28 mouse cellular contexts compared by ENCODE assay signal in genomic region chr14:47826545-47826944, GRCm38 (mm10).
DNase-seq lines count a peak whose midpoint lies in the region; ATAC-seq and TF ChIP-seq lines count a peak whose summit lies in the region.
"Had no signal": no experiment of that assay in that cellular context is flagged by ENCODE, and none has a peak within 500 bp of the region (broad histone marks: within the 10 kb centered on the region; RNA-seq: fewer than 3 reads in every experiment).

No protein-coding gene starts in this region.

- no peak for DNase-seq in hindbrain, embryonic 14.5 days (ENCODE audit: low spot score)
- peak; percentile 69 for DNase-seq in lung, embryonic 14.5 days
- DNase-seq in lung, postnatal 25 days (ENCODE audit: low spot score) = no peak
- DNase-seq in midbrain, postnatal 0 days (ENCODE audit: low spot score) = peak; percentile 11
- no peak for DNase-seq in midbrain, embryonic 11.5 days (ENCODE audit: low spot score, missing footprints)
- DNase-seq: adrenal gland, postnatal 14 days; cerebellum, adult 11 months; cerebellum, adult 9-10 months; cerebellum, postnatal 36 days; heart, postnatal 10 days; kidney, adult 11 months; kidney, postnatal 36 days; liver, postnatal 0 days; thymus, adult 2 months; thymus, postnatal 36 days had no signal

- WGBS in hindbrain, embryonic 16.5 days = 48% methylated on average over 4 of the region's 4 CpGs
- 52% methylated on average over 4 of the region's 4 CpGs for WGBS in hindbrain, embryonic 14.5 days
- 45% methylated on average over 4 of the region's 4 CpGs for WGBS in lung, embryonic 14.5 days
- WGBS in midbrain, postnatal 0 days = 64% methylated on average over 4 of the region's 4 CpGs
- 77% methylated on average over 4 of the region's 4 CpGs for WGBS in midbrain, embryonic 11.5 days
- WGBS in forebrain, embryonic 13.5 days = 69% methylated on average over 4 of the region's 4 CpGs

- H3K4me1 ChIP-seq in hindbrain, embryonic 16.5 days (ENCODE audit: control insufficient read depth, insufficient read depth, low read depth, low read length) = no peaks in the 10 kb centered on the region
- H3K4me1 ChIP-seq in hindbrain, embryonic 14.5 days (replicated peaks; ENCODE audit: control insufficient read depth, insufficient read depth, low read length) = no peaks in the 10 kb centered on the region
- 0 out of 2 replicates have a peak, but pooled peaks cover 3% of the 10 kb centered on the region for H3K4me1 ChIP-seq in lung, embryonic 14.5 days (ENCODE audit: insufficient read depth)
- no peaks in the 10 kb centered on the region for H3K4me1 ChIP-seq in midbrain, postnatal 0 days (ENCODE audit: insufficient read depth, low read length)
- no peaks in the 10 kb centered on the region for H3K4me1 ChIP-seq in midbrain, embryonic 11.5 days (ENCODE audit: control insufficient read depth, insufficient read depth, low read length)
- H3K4me1 ChIP-seq in forebrain, embryonic 13.5 days = no peaks in the 10 kb centered on the region
- H3K4me1 ChIP-seq: embryonic facial prominence, embryonic 12.5 days; forebrain, embryonic 10.5 days; heart, embryonic 13.5 days; hindbrain, embryonic 15.5 days; limb, embryonic 13.5 days; liver, embryonic 12.5 days; midbrain, embryonic 12.5 days had no signal

- H3K36me3 ChIP-seq in hindbrain, embryonic 16.5 days (ENCODE audit: control insufficient read depth, insufficient read depth, low read length) = no peaks in the 10 kb centered on the region
- no peaks in the 10 kb centered on the region for H3K36me3 ChIP-seq in hindbrain, embryonic 14.5 days (replicated peaks; ENCODE audit: control insufficient read depth, insufficient read depth)
- no peaks in the 10 kb centered on the region for H3K36me3 ChIP-seq in lung, embryonic 14.5 days (ENCODE audit: insufficient read depth)
- no peaks in the 10 kb centered on the region for H3K36me3 ChIP-seq in midbrain, postnatal 0 days (ENCODE audit: insufficient read depth, low read length)
- no peaks in the 10 kb centered on the region for H3K36me3 ChIP-seq in midbrain, embryonic 11.5 days (ENCODE audit: control insufficient read depth, insufficient read depth, low read length)
- no peaks in the 10 kb centered on the region for H3K36me3 ChIP-seq in forebrain, embryonic 13.5 days (ENCODE audit: poor library complexity, severe bottlenecking)
- H3K36me3 ChIP-seq: embryonic facial prominence, embryonic 12.5 days; forebrain, embryonic 10.5 days; heart, embryonic 13.5 days; hindbrain, embryonic 15.5 days; limb, embryonic 13.5 days; liver, embryonic 12.5 days; midbrain, embryonic 12.5 days; neural tube, embryonic 13.5 days had no signal

- H3K9ac ChIP-seq in hindbrain, embryonic 16.5 days (ENCODE audit: low read depth, low read length) = no peak overlapping the region
- no peak overlapping the region for H3K9ac ChIP-seq in hindbrain, embryonic 14.5 days
- no peak overlapping the region for H3K9ac ChIP-seq in lung, embryonic 14.5 days
- H3K9ac ChIP-seq in midbrain, postnatal 0 days (replicated peaks; ENCODE audit: low read length, poor library complexity, severe bottlenecking) = no peak overlapping the region
- H3K9ac ChIP-seq in midbrain, embryonic 11.5 days (ENCODE audit: low read length) = no peak overlapping the region
- H3K9ac ChIP-seq in forebrain, embryonic 13.5 days = no peak overlapping the region
- H3K9ac ChIP-seq: embryonic facial prominence, embryonic 12.5 days; heart, embryonic 13.5 days; hindbrain, embryonic 15.5 days; limb, embryonic 13.5 days; liver, embryonic 12.5 days; liver, postnatal 0 days; midbrain, embryonic 12.5 days; neural tube, embryonic 13.5 days had no signal

- H3K9me3 ChIP-seq in hindbrain, embryonic 16.5 days (ENCODE audit: control insufficient read depth, low read length) = no peaks in the 10 kb centered on the region
- no peaks in the 10 kb centered on the region for H3K9me3 ChIP-seq in hindbrain, embryonic 14.5 days (ENCODE audit: control insufficient read depth, low read length)
- H3K9me3 ChIP-seq in lung, embryonic 14.5 days (ENCODE audit: low read depth, low read length) = no peaks in the 10 kb centered on the region
- H3K9me3 ChIP-seq in midbrain, postnatal 0 days (ENCODE audit: low read length) = no peaks in the 10 kb centered on the region
- no peaks in the 10 kb centered on the region for H3K9me3 ChIP-seq in midbrain, embryonic 11.5 days (ENCODE audit: control insufficient read depth, low read length)
- no peaks in the 10 kb centered on the region for H3K9me3 ChIP-seq in forebrain, embryonic 13.5 days (replicated peaks)
- H3K9me3 ChIP-seq: embryonic facial prominence, embryonic 12.5 days; forebrain, embryonic 10.5 days; heart, embryonic 13.5 days; hindbrain, embryonic 15.5 days; limb, embryonic 13.5 days; liver, embryonic 12.5 days; midbrain, embryonic 12.5 days; neural tube, embryonic 13.5 days had no signal

- H3K4me3 ChIP-seq in hindbrain, embryonic 16.5 days (ENCODE audit: low read length) = no peak overlapping the region
- H3K4me3 ChIP-seq in hindbrain, embryonic 14.5 days (replicated peaks; ENCODE audit: low read length) = no peak overlapping the region
- no peak overlapping the region for H3K4me3 ChIP-seq in lung, embryonic 14.5 days (ENCODE audit: low read depth, low read length)
- H3K4me3 ChIP-seq in midbrain, postnatal 0 days (ENCODE audit: low read depth, low read length) = no peak overlapping the region
- no peak overlapping the region for H3K4me3 ChIP-seq in midbrain, embryonic 11.5 days (ENCODE audit: low read depth, low read length)
- H3K4me3 ChIP-seq in forebrain, embryonic 13.5 days = no peak overlapping the region
- H3K4me3 ChIP-seq: embryonic facial prominence, embryonic 12.5 days; forebrain, embryonic 10.5 days; heart, embryonic 13.5 days; hindbrain, embryonic 15.5 days; layer of hippocampus, adult 2 months; left cerebral cortex, adult 2 months; limb, embryonic 13.5 days; liver, embryonic 12.5 days; midbrain, embryonic 12.5 days; neural tube, embryonic 13.5 days had no signal

- TF ChIP-seq CTCF in lung, embryonic 14.5 days (IDR thresholded peaks at IDR 0.05; ENCODE audit: low read depth) = no peak
- TF ChIP-seq CTCF in midbrain, postnatal 0 days (IDR thresholded peaks at IDR 0.05) = no peak

- peak; percentile 27; the same call in 1 of the 2 replicates for ATAC-seq in hindbrain, embryonic 16.5 days
- no peak for ATAC-seq in hindbrain, embryonic 14.5 days (ENCODE audit: low FRiP score)
- 0 out of 2 replicates have a peak, but pooled peaks have one; percentile 36 for ATAC-seq in lung, embryonic 14.5 days (ENCODE audit: insufficient read depth)
- no peak for ATAC-seq in midbrain, postnatal 0 days (ENCODE audit: low FRiP score)
- no peak for ATAC-seq in midbrain, embryonic 11.5 days (ENCODE audit: low FRiP score)
- no peak for ATAC-seq in forebrain, embryonic 13.5 days
- ATAC-seq: forebrain, embryonic 16.5 days; liver, embryonic 12.5 days; liver, postnatal 0 days had no signal

- H3K27me3 ChIP-seq in hindbrain, embryonic 16.5 days (replicated peaks; ENCODE audit: control insufficient read depth, insufficient read depth, low read length) = no peaks in the 10 kb centered on the region
- no peaks in the 10 kb centered on the region for H3K27me3 ChIP-seq in hindbrain, embryonic 14.5 days (ENCODE audit: control insufficient read depth, insufficient read depth, low read length)
- H3K27me3 ChIP-seq in lung, embryonic 14.5 days (ENCODE audit: insufficient read depth, low read length) = no peaks in the 10 kb centered on the region
- no peaks in the 10 kb centered on the region for H3K27me3 ChIP-seq in midbrain, postnatal 0 days (ENCODE audit: insufficient read depth, low read length)
- no peaks in the 10 kb centered on the region for H3K27me3 ChIP-seq in midbrain, embryonic 11.5 days (ENCODE audit: control insufficient read depth, insufficient read depth, low read length)
- H3K27me3 ChIP-seq in forebrain, embryonic 13.5 days = no peaks in the 10 kb centered on the region
- H3K27me3 ChIP-seq: embryonic facial prominence, embryonic 12.5 days; heart, embryonic 13.5 days; hindbrain, embryonic 15.5 days; limb, embryonic 13.5 days; liver, embryonic 12.5 days; midbrain, embryonic 12.5 days; neural tube, embryonic 13.5 days had no signal

- H3K4me2 ChIP-seq in hindbrain, embryonic 16.5 days (ENCODE audit: low read length) = no peak overlapping the region
- H3K4me2 ChIP-seq in hindbrain, embryonic 14.5 days (replicated peaks) = no peak overlapping the region
- no peak overlapping the region for H3K4me2 ChIP-seq in lung, embryonic 14.5 days
- H3K4me2 ChIP-seq in midbrain, postnatal 0 days (ENCODE audit: low read depth, low read length, poor library complexity, severe bottlenecking) = no peak overlapping the region
- no peak overlapping the region for H3K4me2 ChIP-seq in midbrain, embryonic 11.5 days
- H3K4me2 ChIP-seq in forebrain, embryonic 13.5 days = no peak overlapping the region
- H3K4me2 ChIP-seq: embryonic facial prominence, embryonic 12.5 days; heart, embryonic 13.5 days; hindbrain, embryonic 15.5 days; limb, embryonic 13.5 days; liver, embryonic 12.5 days; midbrain, embryonic 12.5 days; neural tube, embryonic 13.5 days had no signal

- H3K27ac ChIP-seq in hindbrain, embryonic 16.5 days (ENCODE audit: low read depth, low read length) = no peak overlapping the region
- no peak overlapping the region for H3K27ac ChIP-seq in hindbrain, embryonic 14.5 days
- H3K27ac ChIP-seq in lung, embryonic 14.5 days (ENCODE audit: low read depth) = peak overlapping the region; percentile 62; the same call in 1 of the 2 replicates
- H3K27ac ChIP-seq in midbrain, postnatal 0 days (ENCODE audit: low read depth, low read length) = no peak overlapping the region
- no peak overlapping the region for H3K27ac ChIP-seq in midbrain, embryonic 11.5 days (ENCODE audit: low read depth, low read length)
- no peak overlapping the region for H3K27ac ChIP-seq in forebrain, embryonic 13.5 days
- H3K27ac ChIP-seq: embryonic facial prominence, embryonic 12.5 days; forebrain, embryonic 10.5 days; heart, embryonic 13.5 days; hindbrain, embryonic 15.5 days; layer of hippocampus, adult 2 months; left cerebral cortex, adult 2 months; limb, embryonic 13.5 days; liver, embryonic 12.5 days; midbrain, embryonic 12.5 days; neural tube, embryonic 13.5 days had no signal

Comparison
In these comparisons a context has a peak if more than half of its experiments do, and no peak if none do; other contexts are left out.
1. ATAC-seq: peak in hindbrain, embryonic 16.5 days (single experiment) and lung, embryonic 14.5 days (single experiment); none in hindbrain, embryonic 14.5 days (single experiment), midbrain, postnatal 0 days (single experiment), midbrain, embryonic 11.5 days (single experiment) and forebrain, embryonic 13.5 days (single experiment).
2. DNase-seq: peak in lung, embryonic 14.5 days (single experiment) and midbrain, postnatal 0 days (single experiment); none in hindbrain, embryonic 14.5 days (single experiment), lung, postnatal 25 days (single experiment) and midbrain, embryonic 11.5 days (single experiment).